Mouse (Mus musculus) frontal cortex, postnatal 14 days (tissue): ENCODE measurements at regions not wholly inside any gene's neighbourhood (a gene's known extent, or its start where the extent isn't known, plus 50 kb on each side); places are given as distances from the start of the nearest gene placed in this dataset.
A peak's percentile ranks its signal among the peaks of the same experiment; 100 is the strongest.

ENCODE experiments used
- DNase-seq, 2 experiments: peaks; one replicate each; pipeline ENCODE4 v3.0.0; 2022; ENCODE audit warnings: low spot score in 2 of 2

- no peak for DNase-seq
Measured at GRCm38 (mm10) chr13:35079685-35080084, 52.8 kb upstream of the Eci2 start.

- DNase-seq: no peak
Measured at GRCm38 (mm10) chr13:35085386-35085785, 58.5 kb upstream of the Eci2 start.

- DNase-seq: peak; percentile 23 to 32
Measured at GRCm38 (mm10) chr13:35087246-35088040, 60.5 kb upstream of the Eci2 start.

- no peak for DNase-seq
Measured at GRCm38 (mm10) chr13:35091155-35091554, 64.3 kb upstream of the Eci2 start.

- no peak for DNase-seq
Measured at GRCm38 (mm10) chr13:35119782-35120181, 92.9 kb upstream of the Eci2 start.

- DNase-seq: no peak
Measured at GRCm38 (mm10) chr13:35129475-35129874, 102.6 kb upstream of the Eci2 start.

- peak; percentile 16 to 22 for DNase-seq
Measured at GRCm38 (mm10) chr13:35131272-35132185, 104.6 kb upstream of the Eci2 start.

GRCm38 (mm10) chr13:35151629-35152028, 124.7 kb upstream of the Eci2 start:
- no peak for DNase-seq

- DNase-seq: no peak
Measured at GRCm38 (mm10) chr13:35159456-35159855, 132.6 kb upstream of the Eci2 start.

- DNase-seq: no peak
Measured at GRCm38 (mm10) chr13:35160767-35161166, 133.9 kb upstream of the Eci2 start.

GRCm38 (mm10) chr13:35166080-35166479, 139.2 kb upstream of the Eci2 start:
- no peak for DNase-seq

GRCm38 (mm10) chr13:35166831-35167541, 140.1 kb upstream of the Eci2 start:
- DNase-seq: no peak

GRCm38 (mm10) chr13:35171562-35172254, 144.8 kb upstream of the Eci2 start:
- no peak for DNase-seq

- no peak for DNase-seq
Measured at GRCm38 (mm10) chr13:35173522-35173921, 146.6 kb upstream of the Eci2 start.

GRCm38 (mm10) chr13:35175587-35175986, 148.7 kb upstream of the Eci2 start:
- DNase-seq: no peak

GRCm38 (mm10) chr13:35177305-35177704, 150.4 kb upstream of the Eci2 start:
- no peak for DNase-seq

- peak in 1 of 2 experiments; percentile 13 for DNase-seq
Measured at GRCm38 (mm10) chr13:35189028-35189711, 162.3 kb upstream of the Eci2 start.

GRCm38 (mm10) chr13:35202069-35202468, 175.2 kb upstream of the Eci2 start:
- DNase-seq: no peak

- DNase-seq: no peak
Measured at GRCm38 (mm10) chr13:35208319-35208718, 181.4 kb upstream of the Eci2 start.

- no peak for DNase-seq
Measured at GRCm38 (mm10) chr13:35209551-35209950, 182.7 kb upstream of the Eci2 start.

GRCm38 (mm10) chr13:35211834-35212233, 184.9 kb upstream of the Eci2 start:
- no peak for DNase-seq
